Mouse (Mus musculus): ENCODE data around the gene Tsga10ip. TPM values are rescaled to one million over a fixed set of nuclear protein-coding genes. Genes with fewer than 3 reads are reported as not detected.

Gene Tsga10ip
- polyA plus RNA-seq (2016; fragmentation: Nextera tagmentation; extraction: Ambion mirVana), result 1.2 and 1.8 TPM in 2 replicates

GRCm38 (mm10) chr19:5402293-5402692 is at the start of gene Tsga10ip:
TSS of gene Tsga10ip (minus strand) at chr19:5402526.
- Histone ChIP-seq H3K4me1 (peaks cover 20% of the 10 kb centered on the region), H3K36me3 (no peaks in the 10 kb centered on the region), H3K27ac (no peak within 1 kb of the TSS), H3K4me3 (no peak within 1 kb of the TSS), H3K27me3 (ENCODE audit: insufficient read depth, poor library complexity, severe bottlenecking) (no peaks in the 10 kb centered on the region), H3K9me3 (no peaks in the 10 kb centered on the region)
- 78% methylated on average over 8 of the region's 8 CpGs for WGBS
- no peak for DNase-seq (ENCODE audit: low spot score)

GRCm38 (mm10) chr19:5451766-5452165 is 49.4 kb upstream of the Tsga10ip start:
- peaks cover 55% of the 10 kb centered on the region for H3K27me3 ChIP-seq (ENCODE audit: insufficient read depth, poor library complexity, severe bottlenecking)
- 69% methylated on average over 6 of the region's 6 CpGs for WGBS
- DNase-seq (ENCODE audit: low spot score), result no peak

GRCm38 (mm10) chr19:5449673-5450072 is 47.3 kb upstream of the Tsga10ip start:
- DNase-seq (ENCODE audit: low spot score), result no peak
- H3K4me3 ChIP-seq, result no peak overlapping the region
- H3K27me3 ChIP-seq (ENCODE audit: insufficient read depth, poor library complexity, severe bottlenecking), result peaks cover 76% of the 10 kb centered on the region
- no peaks in the 10 kb centered on the region for H3K9me3 ChIP-seq
- 83% methylated on average over 3 of the region's 3 CpGs for WGBS
- peaks cover 15% of the 10 kb centered on the region for H3K36me3 ChIP-seq
- peaks cover 21% of the 10 kb centered on the region for H3K4me1 ChIP-seq
- no peak overlapping the region for H3K27ac ChIP-seq

More at GRCm38 (mm10) chr19:5451766-5452165, 49.4 kb upstream of the Tsga10ip start:
- peaks cover 42% of the 10 kb centered on the region for H3K4me1 ChIP-seq
- no peak overlapping the region for H3K4me3 ChIP-seq
- no peaks in the 10 kb centered on the region for H3K9me3 ChIP-seq
- H3K36me3 ChIP-seq, result peaks cover 16% of the 10 kb centered on the region
- no peak overlapping the region for H3K27ac ChIP-seq

- 5% methylated on average over 36 of the region's 36 CpGs for WGBS
- H3K27me3 ChIP-seq (ENCODE audit: insufficient read depth, poor library complexity, severe bottlenecking), result peaks cover 81% of the 10 kb centered on the region
- DNase-seq (ENCODE audit: low spot score), result peak; percentile 86
- H3K9me3 ChIP-seq, result no peaks in the 10 kb centered on the region
- peaks cover 19% of the 10 kb centered on the region for H3K4me1 ChIP-seq
- H3K4me3 ChIP-seq, result peak overlapping the region; percentile 69
- peak overlapping the region; percentile 22; the same call in 1 of the 2 replicates for H3K27ac ChIP-seq
- peaks cover 4% of the 10 kb centered on the region; the same call in 1 of the 2 replicates for H3K36me3 ChIP-seq
Measured at GRCm38 (mm10) chr19:5448354-5449150, 46.2 kb upstream of the Tsga10ip start.

GRCm38 (mm10) chr19:5447515-5448353 is 45.4 kb upstream of the Tsga10ip start, which contains the start of gene Fosl1:
TSS of gene Fosl1 (plus strand) at chr19:5447547.
- no peaks in the 10 kb centered on the region for H3K9me3 ChIP-seq
- H3K27me3 ChIP-seq (ENCODE audit: insufficient read depth, poor library complexity, severe bottlenecking), result peaks cover 81% of the 10 kb centered on the region
- DNase-seq (ENCODE audit: low spot score), result no peak
- H3K4me1 ChIP-seq, result peaks cover 19% of the 10 kb centered on the region
- H3K27ac ChIP-seq, result peak within 1 kb of the TSS; percentile 22; the same call in 1 of the 2 replicates
- H3K36me3 ChIP-seq, result no peaks in the 10 kb centered on the region
- WGBS, result 1% methylated on average over 70 of the region's 70 CpGs
- H3K4me3 ChIP-seq, result peak within 1 kb of the TSS; percentile 69

- Histone ChIP-seq H3K27me3 (ENCODE audit: insufficient read depth, poor library complexity, severe bottlenecking) (peaks cover 66% of the 10 kb centered on the region), H3K4me1 (peaks cover 19% of the 10 kb centered on the region), H3K36me3 (no peaks in the 10 kb centered on the region), H3K4me3 (no peak overlapping the region), H3K27ac (no peak overlapping the region), H3K9me3 (no peaks in the 10 kb centered on the region)
- DNase-seq (ENCODE audit: low spot score), result no peak
- WGBS, result 83% methylated on average over 5 of the region's 5 CpGs
Measured at GRCm38 (mm10) chr19:5445747-5446146, 43.4 kb upstream of the Tsga10ip start.

GRCm38 (mm10) chr19:5444954-5445353 is 42.6 kb upstream of the Tsga10ip start:
- Histone ChIP-seq H3K36me3 (no peaks in the 10 kb centered on the region), H3K27me3 (ENCODE audit: insufficient read depth, poor library complexity, severe bottlenecking) (peaks cover 58% of the 10 kb centered on the region), H3K4me1 (peaks cover 19% of the 10 kb centered on the region), H3K27ac (no peak overlapping the region), H3K4me3 (no peak overlapping the region), H3K9me3 (no peaks in the 10 kb centered on the region)
- 26% methylated on average over 7 of the region's 7 CpGs for WGBS
- DNase-seq (ENCODE audit: low spot score), result no peak

GRCm38 (mm10) chr19:5444371-5444908 is 42.1 kb upstream of the Tsga10ip start:
- 65% methylated on average over 9 of the region's 9 CpGs for WGBS

GRCm38 (mm10) chr19:5433951-5434350 is 31.6 kb upstream of the Tsga10ip start:
- H3K27me3 ChIP-seq (ENCODE audit: insufficient read depth, poor library complexity, severe bottlenecking), result 0 out of 2 replicates have a peak, but pooled peaks cover 12% of the 10 kb centered on the region
- 54% methylated on average over 7 of the region's 7 CpGs for WGBS
- peak overlapping the region; percentile 61 for H3K4me3 ChIP-seq
- no peak for DNase-seq (ENCODE audit: low spot score)
- no peaks in the 10 kb centered on the region for H3K9me3 ChIP-seq
- peaks cover 20% of the 10 kb centered on the region for H3K4me1 ChIP-seq
- peak overlapping the region; percentile 90 for H3K27ac ChIP-seq
- H3K36me3 ChIP-seq, result no peaks in the 10 kb centered on the region

More at GRCm38 (mm10) chr19:5444371-5444908, 42.1 kb upstream of the Tsga10ip start:
- no peak for DNase-seq (ENCODE audit: low spot score)
- Histone ChIP-seq H3K27ac (no peak overlapping the region), H3K36me3 (no peaks in the 10 kb centered on the region), H3K4me3 (no peak overlapping the region), H3K9me3 (no peaks in the 10 kb centered on the region), H3K27me3 (ENCODE audit: insufficient read depth, poor library complexity, severe bottlenecking) (peaks cover 53% of the 10 kb centered on the region), H3K4me1 (peaks cover 19% of the 10 kb centered on the region)

- no peaks in the 10 kb centered on the region for H3K36me3 ChIP-seq
- H3K27ac ChIP-seq, result peak overlapping the region; percentile 90
- H3K4me1 ChIP-seq, result peaks cover 20% of the 10 kb centered on the region
- WGBS, result 11% methylated on average over 16 of the region's 16 CpGs
- H3K27me3 ChIP-seq (ENCODE audit: insufficient read depth, poor library complexity, severe bottlenecking), result 0 out of 2 replicates have a peak, but pooled peaks cover 12% of the 10 kb centered on the region
- no peaks in the 10 kb centered on the region for H3K9me3 ChIP-seq
- DNase-seq (ENCODE audit: low spot score), result peak; percentile 80
- H3K4me3 ChIP-seq, result peak overlapping the region; percentile 61
Measured at GRCm38 (mm10) chr19:5432992-5433852, 30.9 kb upstream of the Tsga10ip start.

- Histone ChIP-seq H3K4me1 (peaks cover 22% of the 10 kb centered on the region), H3K36me3 (peaks cover 6% of the 10 kb centered on the region), H3K9me3 (no peaks in the 10 kb centered on the region), H3K4me3 (no peak overlapping the region), H3K27me3 (ENCODE audit: insufficient read depth, poor library complexity, severe bottlenecking) (0 out of 2 replicates have a peak, but pooled peaks cover 6% of the 10 kb centered on the region), H3K27ac (no peak overlapping the region)
- WGBS, result 62% methylated on average over 4 of the region's 4 CpGs
- no peak for DNase-seq (ENCODE audit: low spot score)
Measured at GRCm38 (mm10) chr19:5431911-5432464, 29.7 kb upstream of the Tsga10ip start.
